Mouse (Mus musculus) small intestine, adult 2 months (tissue): Measurements from ENCODE around the gene Scarb1. TPM values are rescaled to one million over a fixed set of nuclear protein-coding genes. Genes with fewer than 3 reads are reported as not detected.

ENCODE experiments used
- H3K27ac ChIP-seq: fragments of 200-500 bp; 2 replicates; pipeline ENCODE4 v1.5.1; 2012; ENCODE audit warnings: low read depth, low read length, control low read depth, inconsistent platforms; ENCODE audit not compliant: insufficient read depth
- H3K27me3 ChIP-seq: fragments of 200-500 bp; 2 replicates; pipeline ENCODE4 v1.6.1; 2012; ENCODE audit warnings: mild to moderate bottlenecking, moderate library complexity, low read length, inconsistent platforms; ENCODE audit not compliant: control insufficient read depth, insufficient read depth
- H3K36me3 ChIP-seq: fragments of 200-500 bp; 2 replicates; pipeline ENCODE4 v1.6.1; 2012; ENCODE audit warnings: mild to moderate bottlenecking, low read length, control low read depth, inconsistent platforms; ENCODE audit not compliant: control insufficient read depth, insufficient read depth
- H3K4me1 ChIP-seq: fragments of 200-500 bp; 2 replicates; pipeline ENCODE4 v1.6.1; 2012; ENCODE audit warnings: low read length, inconsistent platforms, mixed read lengths; ENCODE audit not compliant: control insufficient read depth, insufficient read depth, insufficient read length
- H3K4me3 ChIP-seq: fragments of 200-500 bp; 2 replicates; pipeline ENCODE4 v1.5.1; 2012; ENCODE audit warnings: low read depth, mild to moderate bottlenecking, control low read depth, inconsistent platforms, low read length, moderate library complexity
- CTCF ChIP-seq: fragments of 200-500 bp; IDR thresholded peaks from 2 replicates; pipeline ENCODE4 v1.5.1; 2012; ENCODE audit warnings: low read depth, mild to moderate bottlenecking, control low read depth, inconsistent platforms, low read length, moderate library complexity, mixed read lengths; ENCODE audit not compliant: insufficient replicate concordance, insufficient read length; ENCODE audit errors: extremely low read depth
- POLR2A ChIP-seq: fragments of 200-500 bp; IDR thresholded peaks from 2 replicates; pipeline ENCODE4 v1.6.1; 2012; ENCODE audit warnings: low read depth, mild to moderate bottlenecking, control low read depth, inconsistent platforms, low read length, moderate library complexity
- WGBS: fragments of 180-500 bp; shearing (Covaris S2); methylation state at CpG from one replicate; pipeline ENCODE4 v1.1.7; 2018; 5-methylcytosine and 5-hydroxymethylcytosine counted together
- polyA plus RNA-seq: library from polyadenylated mRNA; depleted of rRNA; stranded (reverse); fragments of >200 nt; gene quantifications from 2 replicates; pipeline ENCODE4 v1.2.3, GENCODE M21; 2012

The Scarb1 gene
- polyA plus RNA-seq, 1 experiment, result 19.4 TPM

DNA sequence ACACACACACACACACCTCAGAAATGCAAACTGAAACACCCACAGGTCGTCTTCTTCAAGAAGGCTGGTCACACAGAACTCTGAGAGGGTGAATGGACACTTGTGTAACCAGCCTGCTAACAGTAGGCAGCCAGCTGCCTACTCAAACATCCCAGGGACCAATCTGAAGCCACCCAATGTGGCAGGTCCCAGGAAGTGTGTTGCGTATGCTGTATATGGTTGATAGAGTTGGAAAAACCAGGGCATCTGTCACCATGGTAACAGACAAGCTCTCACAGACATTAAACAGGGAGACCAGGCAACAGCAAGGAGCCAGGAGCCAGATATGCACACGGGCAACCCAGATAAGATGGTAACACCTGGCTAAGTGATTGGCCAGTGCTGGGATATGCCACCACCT lies 19.1 kb downstream of the Scarb1 start:
- Histone ChIP-seq H3K36me3 (no peaks in the 10 kb centered on the region), H3K27me3 (no peaks in the 10 kb centered on the region), H3K4me1 (no peaks in the 10 kb centered on the region), H3K4me3 (no peak overlapping the region), H3K27ac (no peak overlapping the region)
- WGBS, result 51% methylated on average over 3 of the region's 3 CpGs
- TF ChIP-seq CTCF, result no peak
- TF ChIP-seq POLR2A, result no peak

DNA sequence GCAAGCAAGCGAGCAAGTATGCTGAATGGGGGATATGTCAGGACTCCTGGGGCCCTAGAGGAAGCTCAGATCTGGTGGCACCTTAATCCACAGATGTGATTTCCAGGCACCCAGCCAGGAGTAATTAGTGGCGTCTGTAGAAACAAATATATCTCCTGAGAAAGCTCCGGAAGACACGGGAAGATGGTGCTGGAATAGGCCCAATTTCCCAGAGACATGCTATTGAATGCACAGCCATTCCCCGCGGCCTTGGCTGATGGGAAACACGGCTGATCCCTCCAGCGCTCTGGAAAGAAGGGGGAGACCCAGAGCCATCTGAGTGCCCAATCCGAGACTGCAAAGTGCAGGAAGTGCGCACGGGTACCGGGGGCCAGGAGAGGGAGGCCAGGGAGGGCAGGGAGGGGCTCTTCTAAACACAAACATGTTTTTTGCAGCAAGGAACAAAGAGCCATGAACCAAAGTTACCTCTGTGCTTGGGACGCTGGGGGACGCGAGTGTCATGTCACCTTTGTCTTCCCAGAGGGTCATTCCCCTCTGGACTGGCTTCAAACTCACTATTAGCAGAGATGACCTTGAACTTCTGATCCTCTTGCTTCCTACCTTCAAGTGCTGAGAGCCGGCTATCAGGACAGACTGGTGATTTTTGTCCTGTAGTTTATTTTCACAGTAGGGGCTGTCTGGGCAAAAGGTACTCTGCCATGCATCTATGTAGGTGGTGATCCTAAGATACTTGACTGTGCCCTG lies 21.7 kb downstream of the Scarb1 start:
- Histone ChIP-seq H3K4me1 (no peaks in the 10 kb centered on the region), H3K27me3 (no peaks in the 10 kb centered on the region), H3K27ac (no peak overlapping the region), H3K4me3 (no peak overlapping the region), H3K36me3 (no peaks in the 10 kb centered on the region)
- 57% methylated on average over 16 of the region's 16 CpGs for WGBS
- no peak for TF ChIP-seq POLR2A
- TF ChIP-seq CTCF, result no peak

DNA sequence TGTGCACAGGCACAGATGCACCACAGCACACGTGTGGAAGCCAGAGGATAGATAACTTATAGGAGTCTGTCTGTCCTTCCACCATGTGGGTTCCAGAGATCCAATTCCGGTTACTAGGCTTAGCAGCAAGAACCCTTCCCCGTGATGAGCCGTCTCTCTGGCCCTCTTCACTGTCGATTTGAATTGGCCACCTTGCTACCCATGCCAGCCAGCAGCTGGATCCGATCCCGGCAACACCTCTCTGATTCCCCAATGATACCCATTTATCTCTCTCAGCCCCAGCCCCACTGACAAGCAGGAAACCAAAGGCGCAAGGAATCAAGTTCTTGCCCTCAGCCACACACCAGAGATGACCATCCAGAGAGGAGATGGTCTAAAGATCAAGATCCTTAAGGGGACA lies 22.9 kb downstream of the Scarb1 start:
- Histone ChIP-seq H3K4me3 (no peak overlapping the region), H3K27me3 (no peaks in the 10 kb centered on the region), H3K4me1 (no peaks in the 10 kb centered on the region), H3K27ac (no peak overlapping the region), H3K36me3 (no peaks in the 10 kb centered on the region)
- TF ChIP-seq POLR2A, result no peak
- TF ChIP-seq CTCF, result no peak
- WGBS, result 90% methylated on average over 8 of the region's 8 CpGs

DNA sequence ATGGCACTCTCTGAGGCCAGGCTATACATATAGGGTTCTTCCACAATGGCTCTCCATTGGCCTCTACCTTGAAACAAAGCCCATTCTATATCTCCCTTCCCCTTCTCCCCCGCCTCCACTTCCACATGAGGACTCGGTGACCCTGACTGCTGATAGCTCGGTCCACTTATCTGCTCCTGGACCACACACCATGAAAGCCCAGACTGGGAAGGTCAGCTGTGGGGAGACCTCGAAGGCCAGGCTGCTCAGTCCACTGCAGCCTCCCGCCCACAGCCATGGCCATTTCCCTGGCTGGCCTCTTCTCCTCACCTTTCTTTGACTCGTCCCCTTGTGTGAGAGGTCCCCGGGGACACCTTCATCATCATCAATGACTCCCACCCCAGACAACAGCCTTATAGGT lies 23.6 kb downstream of the Scarb1 start:
- TF ChIP-seq POLR2A (no peak), CTCF (no peak)
- 80% methylated on average over 7 of the region's 7 CpGs for WGBS
- H3K27me3 ChIP-seq, result 0 out of 2 replicates have a peak, but pooled peaks cover 2% of the 10 kb centered on the region
- no peak overlapping the region for H3K27ac ChIP-seq
- no peaks in the 10 kb centered on the region for H3K4me1 ChIP-seq
- no peaks in the 10 kb centered on the region for H3K36me3 ChIP-seq
- H3K4me3 ChIP-seq, result no peak overlapping the region

DNA sequence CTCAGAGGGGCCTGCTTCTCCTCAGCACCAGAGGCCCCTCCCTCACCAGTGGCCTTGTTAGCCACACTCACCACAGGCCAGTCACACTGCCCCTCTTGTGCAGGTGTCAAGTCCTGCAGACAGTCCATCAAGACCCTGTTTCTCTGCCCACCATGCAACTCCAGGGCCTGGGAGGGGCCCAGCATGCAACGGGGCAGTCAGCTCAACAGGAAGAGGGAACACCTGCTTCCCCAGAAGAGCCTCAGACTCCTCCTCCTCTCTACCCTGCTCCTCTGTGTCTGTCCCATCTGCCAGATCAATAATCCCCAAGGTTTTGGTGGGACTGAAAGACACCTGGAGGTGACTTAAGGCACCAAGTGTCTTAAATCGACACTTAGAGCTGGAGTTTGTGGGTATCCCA lies 24.1 kb downstream of the Scarb1 start:
- Histone ChIP-seq H3K4me1 (no peaks in the 10 kb centered on the region), H3K36me3 (no peaks in the 10 kb centered on the region), H3K27ac (no peak overlapping the region), H3K27me3 (0 out of 2 replicates have a peak, but pooled peaks cover 2% of the 10 kb centered on the region), H3K4me3 (no peak overlapping the region)
- 55% methylated on average over 2 of the region's 2 CpGs for WGBS
- no peak for TF ChIP-seq POLR2A
- TF ChIP-seq CTCF, result no peak

DNA sequence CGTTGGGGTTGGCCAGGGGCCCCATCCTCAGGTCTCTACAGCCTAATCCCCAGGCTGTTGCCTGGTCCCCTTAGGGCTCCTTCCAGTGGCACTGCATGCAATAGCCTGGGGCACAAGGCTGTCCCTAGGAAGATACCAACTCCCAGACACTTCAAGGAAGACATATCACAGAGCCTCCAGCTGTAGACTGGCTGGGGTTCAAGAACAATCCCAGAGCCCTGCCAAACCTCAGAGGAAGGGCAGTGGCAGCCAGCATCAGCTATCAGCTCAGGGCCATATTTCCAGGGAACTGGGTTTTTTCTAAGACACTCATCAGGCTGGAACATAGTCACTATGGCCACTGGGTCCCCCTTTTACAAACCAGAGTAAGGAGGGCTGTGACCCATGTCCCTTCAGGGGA lies 25.8 kb downstream of the Scarb1 start:
- no peaks in the 10 kb centered on the region for H3K36me3 ChIP-seq
- H3K27me3 ChIP-seq, result peaks cover 2% of the 10 kb centered on the region; the same call in 1 of the 2 replicates
- H3K4me1 ChIP-seq, result no peaks in the 10 kb centered on the region
- no peak overlapping the region for H3K27ac ChIP-seq
- WGBS, result 52% methylated on average over 1 of the region's 1 CpGs
- H3K4me3 ChIP-seq, result no peak overlapping the region
- TF ChIP-seq CTCF (no peak), POLR2A (no peak)

DNA sequence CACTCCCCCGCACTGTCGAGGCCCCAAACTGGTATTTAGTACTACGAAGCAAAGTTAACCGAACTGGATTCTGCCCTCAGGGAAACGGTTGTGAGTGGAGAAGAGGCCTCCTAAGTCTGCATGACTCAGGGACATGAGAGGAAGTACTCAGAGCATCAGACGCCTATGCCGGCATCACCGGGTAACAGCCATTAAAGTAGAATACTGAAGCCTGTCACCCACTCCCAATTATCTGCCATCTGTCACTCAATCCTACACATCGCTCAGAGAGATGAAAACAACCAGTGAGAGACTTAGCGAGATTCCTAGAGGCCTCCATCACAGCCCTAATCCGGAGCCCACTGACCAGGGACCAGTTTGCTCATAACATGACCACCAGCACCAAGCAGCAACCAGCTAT lies 26.9 kb downstream of the Scarb1 start:
- H3K27ac ChIP-seq, result no peak overlapping the region
- 85% methylated on average over 11 of the region's 11 CpGs for WGBS
- H3K4me3 ChIP-seq, result no peak overlapping the region
- peaks cover 2% of the 10 kb centered on the region; the same call in 1 of the 2 replicates for H3K27me3 ChIP-seq
- no peaks in the 10 kb centered on the region for H3K4me1 ChIP-seq
- no peaks in the 10 kb centered on the region for H3K36me3 ChIP-seq
- TF ChIP-seq CTCF, result no peak
